Mouse (Mus musculus) myocyte (in vitro differentiated cells): Measurements from ENCODE around the gene Plpp3.

Experiments used
- MYOG ChIP-seq, 3 experiments: IDR thresholded peaks; one replicate each; pipeline ENCODE4 v1.6.1; 2011; ENCODE audit warnings: control low read depth in 2 of 3, low read depth in 2 of 3, mild to moderate bottlenecking in 2 of 3; ENCODE audit not compliant: insufficient read length in 2 of 3, control insufficient read depth in 1 of 3, insufficient read depth in 1 of 3
- POLR2A ChIP-seq: IDR thresholded peaks from one replicate; pipeline ENCODE4 v1.6.1; 2011; ENCODE audit warnings: low read depth, mild to moderate bottlenecking, control low read depth, moderate library complexity; ENCODE audit not compliant: insufficient read length
- TCF12 ChIP-seq: IDR thresholded peaks from one replicate; pipeline ENCODE4 v1.6.1; 2011; ENCODE audit warnings: mild to moderate bottlenecking, control low read depth; ENCODE audit not compliant: poor library complexity, insufficient read depth, severe bottlenecking

DNA sequence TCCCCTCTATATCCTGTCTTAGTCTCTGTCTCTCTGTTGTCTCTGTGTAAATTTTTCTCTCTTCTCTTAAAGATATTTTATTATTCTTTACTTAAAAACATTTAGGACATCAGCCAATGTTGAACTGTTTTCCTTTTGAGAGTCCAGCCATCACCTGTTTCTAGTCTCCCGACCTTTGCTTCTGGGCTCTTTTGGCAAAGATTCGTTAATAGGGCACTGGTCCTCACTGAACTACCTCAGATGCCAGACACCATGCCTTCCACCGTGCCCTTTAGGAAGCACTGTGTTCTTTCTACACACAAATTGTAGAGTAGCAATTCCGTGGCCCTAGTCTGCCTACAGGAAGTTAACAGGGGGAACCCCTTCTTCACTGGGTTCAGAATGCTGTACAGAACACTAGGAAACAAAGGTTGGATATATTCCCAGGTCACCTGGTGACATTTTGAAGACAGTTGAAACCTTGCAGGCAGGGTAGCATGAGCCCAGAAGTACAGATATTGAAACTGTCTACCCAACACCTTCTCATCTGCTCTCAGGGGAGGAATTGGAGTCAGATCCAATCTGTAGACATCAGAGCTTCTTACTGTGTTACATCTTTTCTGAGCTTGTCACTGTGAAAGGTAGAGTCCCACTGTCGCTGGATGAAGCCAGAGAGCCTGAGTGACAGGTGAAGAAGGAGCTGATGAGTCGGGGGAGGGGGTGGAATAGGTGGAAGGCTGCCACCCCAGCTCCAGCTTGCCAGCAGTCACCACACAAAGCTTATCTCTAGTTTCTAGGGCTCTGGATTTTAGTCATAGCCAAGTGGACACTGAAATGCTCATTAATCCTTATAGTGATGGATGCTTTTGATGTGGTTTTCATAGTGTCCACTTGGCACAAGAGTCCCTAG is 96.5 kb downstream of the Plpp3 start:
- no peak for TF ChIP-seq MYOG (IDR thresholded peaks at IDR 0.05; ENCODE audit: control insufficient read depth in 1 of 3, insufficient read depth in 1 of 3, insufficient read length in 2 of 3, low read depth in 2 of 3)
- no peak for TF ChIP-seq TCF12
- TF ChIP-seq POLR2A = no peak
